ENCODE assay signal across 14 mouse cellular contexts in the genomic region with DNA sequence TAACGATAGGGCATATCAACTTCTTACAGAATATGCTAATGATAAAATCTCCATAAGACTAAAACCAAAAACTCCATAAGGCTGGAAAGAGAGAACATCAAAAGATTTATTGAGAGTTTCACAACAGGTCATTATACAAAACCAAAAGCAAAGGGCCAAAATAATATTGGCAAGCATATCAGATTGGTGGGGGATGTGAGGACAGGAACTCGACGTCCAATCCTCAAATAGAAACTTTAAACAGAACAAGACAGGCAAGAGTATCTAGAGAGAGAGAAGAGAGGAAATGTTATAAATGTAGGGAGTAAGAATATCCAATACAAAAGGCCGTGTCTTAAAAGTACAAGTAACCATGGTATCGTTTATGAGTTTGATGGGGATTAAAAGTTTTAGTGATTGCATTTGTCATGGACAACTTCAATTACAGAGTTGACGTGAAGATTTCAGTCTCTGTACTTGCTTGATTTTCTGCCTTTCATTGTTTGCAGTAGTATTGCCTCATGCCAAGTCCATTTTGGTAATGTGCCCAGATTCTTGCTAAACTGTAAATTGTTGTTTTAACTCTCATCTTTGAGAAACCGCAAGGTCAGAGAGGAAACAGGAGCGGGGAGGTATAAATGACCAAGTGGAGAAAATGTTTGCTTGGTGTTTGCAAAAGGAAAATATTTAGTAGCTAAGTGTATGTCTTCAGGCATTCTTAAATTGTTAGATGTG. TPM values are rescaled to one million over a fixed set of nuclear protein-coding genes. Genes with fewer than 3 reads are reported as not detected.
DNase-seq lines count a peak whose midpoint lies in the region.
"Had no signal": no experiment of that assay in that cellular context is flagged by ENCODE, and none has a peak within 500 bp of the region (broad histone marks: within the 10 kb centered on the region; RNA-seq: fewer than 3 reads in every experiment).

No protein-coding gene starts in this region.

- peak; percentile 13 to 15 for DNase-seq in kidney, postnatal 36 days
- DNase-seq in kidney, postnatal 10 days: no peak
- DNase-seq in 3T3-L1 (ENCODE audit: low read depth, low spot score) (peak; percentile 35), 416B (ENCODE audit: low read depth) (peak; percentile 1)
- DNase-seq in gonadal fat pad, adult 2 months (ENCODE audit: low read depth): peak; percentile 64
- DNase-seq in thymus, postnatal 4 days: no peak
- no peak for DNase-seq in heart, adult 9 months (ENCODE audit: low spot score in 2 of 2)
- no peak for DNase-seq in spleen, postnatal 36 days (ENCODE audit: low spot score in 2 of 2)
- DNase-seq: thymus, adult 2 months had no signal

RNA-seq across cellular contexts. Expression of a gene that starts 7.8 kb away (rescaled TPM):
- 0.14 TPM in 1 of 2 replicates, not detected in the other for polyA plus RNA-seq in gonadal fat pad, adult 2 months (2012; rRNA removed)
- polyA plus RNA-seq: embryonic facial prominence, embryonic 11.5 days; forebrain, embryonic 11.5 days; heart, embryonic 12.5 days; hindbrain, embryonic 12.5 days; limb, embryonic 14.5 days; thymus, adult 2 months had no signal

RNA-seq across cellular contexts. Expression of a gene that starts 55.5 kb away (rescaled TPM):
- 0.08 TPM in 1 of 2 replicates, not detected in the other for polyA plus RNA-seq in gonadal fat pad, adult 2 months (2012; rRNA removed)
- polyA plus RNA-seq: embryonic facial prominence, embryonic 11.5 days; forebrain, embryonic 11.5 days; heart, embryonic 12.5 days; hindbrain, embryonic 12.5 days; limb, embryonic 14.5 days; thymus, adult 2 months had no signal

Comparison
In these comparisons a context has a peak if more than half of its experiments do, and no peak if none do; other contexts are left out.
1. DNase-seq: peak in kidney, postnatal 36 days (2 of 2), 3T3-L1 (single experiment), 416B (single experiment) and gonadal fat pad, adult 2 months (single experiment); none in kidney, postnatal 10 days (single experiment), thymus, postnatal 4 days (single experiment), heart, adult 9 months (0 of 2) and spleen, postnatal 36 days (0 of 2).